Mouse (Mus musculus): Measurements from ENCODE around the gene Rimbp2.

Rimbp2 gene

DNA sequence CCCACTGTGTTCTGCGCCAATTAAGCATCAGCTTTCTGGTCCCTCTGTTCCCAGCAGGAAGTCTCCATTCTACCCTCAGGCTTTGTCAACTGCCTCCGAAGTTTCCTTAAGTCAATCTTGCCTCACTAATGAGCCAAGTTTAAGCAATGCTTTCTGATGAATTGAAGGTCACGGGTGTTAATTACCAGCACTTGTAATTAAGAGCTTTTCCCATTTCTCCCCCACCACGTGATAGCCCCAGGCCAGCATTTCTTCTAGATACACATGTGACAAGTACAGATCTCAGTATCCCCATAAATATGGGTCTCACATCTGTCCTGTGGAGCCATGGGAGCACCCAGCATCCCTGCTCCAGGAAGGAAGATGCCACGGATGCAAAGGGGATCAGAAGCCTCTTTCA, 20.5 kb downstream of the Rimbp2 start:
- no peak for DNase-seq (ENCODE audit: low spot score in 2 of 2)

DNA sequence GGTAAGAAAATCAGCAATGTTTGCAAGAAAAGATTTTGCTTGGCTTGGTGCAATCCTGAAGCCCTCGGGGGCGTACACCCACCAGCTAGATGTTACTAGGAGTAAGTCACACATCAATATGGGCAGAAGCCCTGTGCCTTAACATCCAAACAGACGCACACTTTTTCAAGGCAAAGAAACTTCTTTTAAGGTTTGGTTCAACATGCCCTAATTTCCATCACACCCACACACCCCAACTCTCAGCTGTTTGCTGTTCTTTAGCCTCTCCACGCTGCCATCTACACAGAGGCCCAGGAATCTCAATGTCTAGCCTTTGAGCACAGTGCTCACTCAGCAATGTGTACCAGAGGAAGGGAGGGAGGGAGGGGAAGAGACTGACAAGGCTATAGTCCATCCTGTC, 28.2 kb downstream of the Rimbp2 start:
- no peak for DNase-seq (ENCODE audit: low spot score in 2 of 2)

DNA sequence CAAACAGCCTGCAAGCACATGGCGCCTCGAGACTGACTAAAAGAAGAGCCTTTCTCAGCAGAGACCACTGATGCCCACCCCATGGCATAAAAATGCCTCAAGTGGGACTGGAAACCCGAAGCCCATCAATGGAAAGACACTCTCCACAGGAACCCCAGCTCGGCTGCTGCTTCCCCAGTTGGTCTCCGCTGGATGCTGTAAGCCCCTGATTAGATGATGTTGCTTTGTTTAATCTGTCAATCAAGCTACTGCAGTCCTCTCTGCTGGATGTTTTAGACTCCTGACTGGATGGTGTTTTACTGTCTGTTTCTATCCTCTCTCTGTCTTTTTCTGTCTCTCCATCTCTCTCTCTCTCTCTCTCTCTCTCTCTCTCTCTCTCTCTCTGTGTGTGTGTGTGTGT, 33.2 kb downstream of the Rimbp2 start:
- no peak for DNase-seq (ENCODE audit: low spot score in 2 of 2)

DNA sequence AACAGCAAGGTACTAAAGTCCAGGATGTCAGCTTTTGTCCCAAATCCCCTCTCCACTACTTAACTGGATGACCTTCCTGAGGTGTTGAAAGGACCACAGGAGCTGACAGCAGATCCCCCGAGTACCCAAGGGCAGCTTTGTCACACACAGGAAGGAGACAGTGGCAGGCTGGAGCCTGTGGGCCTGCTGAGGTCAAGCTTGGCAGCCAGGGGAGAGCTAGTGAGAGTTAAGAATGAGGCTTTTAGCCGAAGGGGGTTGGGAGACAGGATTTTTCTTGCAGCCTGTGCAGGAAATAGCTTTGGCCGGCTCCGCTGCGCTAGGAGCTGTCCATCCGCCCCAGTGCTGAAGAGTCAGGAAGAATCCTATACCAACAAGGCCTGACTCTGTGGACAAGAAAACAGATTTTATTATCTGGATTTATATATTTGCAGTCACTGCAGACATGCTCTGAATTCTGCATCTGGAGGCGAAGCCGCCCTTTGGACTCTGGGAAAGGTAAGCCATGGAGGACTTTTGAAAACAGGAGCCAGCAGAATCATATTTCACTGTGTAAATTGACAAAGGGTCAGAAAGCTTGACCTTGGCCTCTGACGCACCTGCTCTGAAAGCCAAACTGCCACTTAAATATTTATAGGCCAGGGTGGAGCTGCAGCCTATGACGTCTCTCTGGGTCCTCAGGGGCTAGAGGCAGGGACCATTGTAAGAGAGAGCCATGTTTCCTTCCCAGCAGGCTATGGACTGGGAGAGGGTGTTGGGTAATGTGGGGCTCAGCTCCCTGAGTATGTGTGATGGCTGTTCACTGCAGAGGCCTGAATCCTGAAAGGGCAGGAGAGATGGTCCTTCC, 35.9 kb downstream of the Rimbp2 start:
- no peak for DNase-seq (ENCODE audit: low spot score in 2 of 2)

DNA sequence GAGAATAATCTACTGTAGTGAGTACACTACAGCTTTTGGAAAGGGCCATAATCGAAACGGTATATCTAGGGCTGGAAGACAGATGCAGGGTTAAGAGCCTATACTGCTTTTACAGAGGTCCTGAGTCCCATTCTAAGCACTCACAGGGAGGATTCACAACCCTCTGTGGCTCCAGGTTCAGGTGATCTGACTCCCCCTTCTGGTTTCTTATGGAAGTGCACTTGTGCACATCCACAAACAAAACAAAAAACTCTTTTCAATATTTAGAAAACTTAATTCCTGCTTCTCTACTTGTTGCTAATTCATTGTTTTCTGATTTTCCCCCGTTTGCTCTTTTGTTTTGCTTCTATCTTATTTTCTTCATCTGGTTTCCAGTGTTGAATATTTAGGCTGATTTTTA, 39.5 kb downstream of the Rimbp2 start:
- no peak for DNase-seq (ENCODE audit: low spot score in 2 of 2)

DNA sequence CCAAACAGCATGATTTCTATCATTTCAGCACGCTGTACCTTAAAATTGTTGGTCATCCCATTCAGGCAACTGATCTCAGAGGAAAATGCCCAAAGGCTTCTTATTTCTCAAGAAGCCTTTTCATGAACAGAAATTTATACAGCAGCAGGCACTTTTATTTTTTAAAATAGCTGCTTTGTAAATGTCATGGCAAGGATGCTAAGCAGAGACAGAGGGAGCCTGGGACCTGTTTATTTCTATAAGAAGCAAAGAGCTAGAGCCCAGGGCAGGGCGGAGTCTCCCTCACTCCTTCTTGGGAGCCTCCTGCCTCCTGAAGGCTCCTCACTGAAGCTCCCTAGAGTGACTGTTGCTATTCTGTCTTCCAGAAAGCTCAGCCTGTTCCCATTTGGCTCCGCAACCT, 40.9 kb downstream of the Rimbp2 start:
- no peak for DNase-seq (ENCODE audit: low spot score in 2 of 2)

DNA sequence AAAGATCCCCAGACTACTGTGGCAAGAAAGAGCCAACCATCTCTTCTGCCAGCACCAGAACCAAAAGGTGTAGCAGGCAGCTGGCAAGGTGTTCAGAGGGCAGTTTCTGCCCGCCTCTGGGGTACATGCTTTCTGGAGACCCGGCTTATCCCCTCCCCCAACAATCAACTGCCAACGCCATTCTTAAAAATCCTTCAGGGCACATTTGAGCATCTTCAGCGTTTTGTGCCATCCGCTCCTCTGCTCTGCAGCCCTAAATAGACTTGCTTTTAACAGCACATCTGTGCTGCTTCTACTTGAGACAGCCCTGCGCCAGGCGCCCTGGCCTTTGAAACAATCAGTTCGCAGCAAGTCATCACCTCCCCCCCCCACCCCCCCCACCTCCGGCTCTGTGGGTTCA, 41.7 kb downstream of the Rimbp2 start:
- peak; percentile 48 to 57 for DNase-seq (ENCODE audit: low spot score in 2 of 2)

DNA sequence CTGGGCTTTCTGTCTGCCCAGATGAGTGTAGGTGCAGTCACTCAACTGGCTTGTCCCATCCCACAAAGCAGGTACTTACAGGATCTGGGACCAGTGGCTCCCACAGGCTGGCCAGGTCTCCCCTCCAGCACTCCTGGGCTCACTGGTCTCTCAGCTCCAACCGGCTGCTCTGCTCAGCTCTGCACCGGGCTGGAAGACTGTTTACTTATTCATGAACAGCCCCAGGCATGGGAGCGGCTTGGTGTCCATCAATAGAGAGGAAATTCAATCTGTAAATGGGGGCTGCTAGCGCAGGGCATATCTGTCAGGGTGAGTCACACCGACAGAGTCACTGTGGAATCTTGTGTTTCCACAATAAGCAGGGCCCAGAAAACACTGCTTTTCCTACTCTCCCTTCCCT, 49.2 kb downstream of the Rimbp2 start:
- DNase-seq (ENCODE audit: low spot score in 2 of 2), result no peak

DNA sequence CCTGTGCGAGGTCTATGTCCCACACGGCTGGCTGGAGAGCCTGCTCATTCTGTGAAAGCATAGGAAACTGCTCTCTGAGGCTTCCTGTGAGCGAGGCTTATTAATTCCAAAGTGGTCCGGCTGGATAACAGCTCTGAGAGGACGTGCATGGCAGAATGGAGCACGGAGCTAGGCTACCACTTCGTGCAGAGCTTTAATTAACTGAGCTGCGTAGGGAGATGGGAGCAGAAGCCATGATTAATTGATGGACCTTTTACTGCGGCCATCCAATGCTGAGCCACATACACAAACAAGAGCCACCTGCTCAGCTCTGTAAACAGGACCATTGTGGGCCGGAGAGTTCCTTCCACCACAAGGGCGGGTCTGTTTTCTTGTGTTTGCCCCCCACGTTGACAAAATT, 50.2 kb downstream of the Rimbp2 start:
- no peak for DNase-seq (ENCODE audit: low spot score in 2 of 2)

DNA sequence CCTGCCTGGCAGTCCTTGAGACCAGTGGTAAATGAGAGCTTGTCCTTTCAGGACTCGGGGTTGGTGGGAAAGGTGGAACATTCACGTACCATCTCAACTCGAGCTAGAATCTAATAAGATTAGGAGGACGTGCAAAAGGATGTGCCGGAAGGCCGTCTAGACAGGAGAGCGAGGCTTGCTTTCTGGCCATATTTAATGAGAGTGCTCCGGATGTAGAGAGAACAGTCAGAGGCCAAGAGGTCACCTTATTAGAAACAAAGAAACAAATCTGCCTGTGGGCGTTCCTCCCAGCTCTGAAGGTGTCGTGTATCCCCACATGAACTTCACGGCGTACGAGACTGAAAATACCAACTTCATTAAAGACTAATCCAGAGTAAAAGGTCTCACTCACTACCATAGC, 53.3 kb downstream of the Rimbp2 start:
- no peak for DNase-seq (ENCODE audit: low spot score in 2 of 2)

DNA sequence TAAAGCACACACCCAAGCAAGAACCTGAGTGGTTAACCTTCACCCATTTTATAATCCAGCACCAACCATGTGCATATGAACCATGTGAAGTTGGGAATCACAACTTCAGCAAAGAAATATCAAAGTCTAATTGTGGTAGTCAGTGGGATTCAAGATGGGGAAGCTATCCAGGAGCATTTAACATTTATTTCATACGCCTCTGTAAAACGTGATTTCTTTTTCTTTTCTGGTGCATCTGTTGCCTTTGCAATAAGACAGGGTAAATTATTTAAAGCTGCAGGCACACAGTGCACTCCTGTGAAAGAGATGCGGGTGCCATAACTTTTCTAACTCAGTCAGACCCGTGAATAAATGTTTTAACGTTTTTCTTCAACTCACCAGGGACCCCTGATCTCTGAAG, 58.4 kb downstream of the Rimbp2 start:
- DNase-seq (ENCODE audit: low spot score in 2 of 2), result no peak

DNA sequence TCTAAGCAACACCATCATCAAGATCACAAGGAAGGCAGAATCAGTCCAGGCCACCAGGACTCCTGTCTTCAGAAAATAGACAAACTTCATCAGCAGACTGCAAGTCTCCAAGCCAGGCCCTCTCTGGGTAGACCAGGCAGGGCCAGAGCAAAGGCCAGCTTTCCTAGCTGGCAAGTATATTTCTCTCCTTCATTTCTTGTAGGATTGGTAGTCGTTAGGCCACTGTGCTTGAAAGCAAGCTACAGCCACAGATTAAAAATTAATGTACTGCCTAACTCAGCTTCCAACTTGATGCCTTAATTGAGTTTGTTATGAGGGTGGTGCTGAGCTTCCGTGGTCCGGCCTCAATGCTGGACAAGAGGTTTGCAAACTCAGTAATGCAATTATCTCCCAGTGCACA, 65.7 kb downstream of the Rimbp2 start:
- no peak for DNase-seq (ENCODE audit: low spot score in 2 of 2)

DNA sequence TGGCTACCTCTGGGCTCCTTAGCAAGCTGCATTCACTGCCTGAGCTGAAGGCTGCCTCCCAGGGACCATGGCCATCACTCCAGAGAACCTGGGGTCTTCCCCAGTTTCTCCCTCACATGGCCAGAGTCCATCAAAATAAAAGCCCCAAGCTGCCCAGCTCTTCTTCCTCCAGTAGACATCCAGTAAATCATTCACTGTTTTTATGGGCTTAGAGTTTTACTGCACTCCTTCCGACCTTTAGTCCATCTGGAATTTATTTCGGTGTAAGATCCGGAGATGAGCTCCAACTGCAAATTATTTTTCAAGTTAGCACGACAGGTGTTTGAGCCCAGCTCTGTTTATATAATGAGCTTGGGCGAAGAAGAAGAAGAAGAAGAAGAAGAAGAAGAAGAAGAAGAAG, 69.0 kb downstream of the Rimbp2 start:
- no peak for DNase-seq (ENCODE audit: low spot score in 2 of 2)

DNA sequence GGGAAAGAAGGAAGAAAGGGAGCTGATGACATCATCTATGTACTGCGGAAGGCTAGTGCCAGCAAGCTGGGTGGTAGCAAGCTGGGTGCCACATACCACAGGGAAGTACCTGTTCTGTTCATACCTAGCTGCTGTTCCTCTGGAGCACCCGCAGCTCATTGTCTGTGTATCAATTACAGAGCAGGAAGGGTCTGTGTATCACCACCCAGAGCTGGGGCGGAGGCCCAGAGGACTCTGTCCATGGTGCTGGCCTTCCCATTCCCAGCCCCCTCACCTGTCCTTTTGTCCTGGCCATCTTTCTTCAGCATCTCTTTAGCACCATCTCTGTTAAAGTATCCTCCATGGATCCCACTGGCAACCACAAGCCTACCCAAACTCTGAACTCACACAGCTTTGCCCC, 74.2 kb downstream of the Rimbp2 start:
- no peak for DNase-seq (ENCODE audit: low spot score in 2 of 2)

DNA sequence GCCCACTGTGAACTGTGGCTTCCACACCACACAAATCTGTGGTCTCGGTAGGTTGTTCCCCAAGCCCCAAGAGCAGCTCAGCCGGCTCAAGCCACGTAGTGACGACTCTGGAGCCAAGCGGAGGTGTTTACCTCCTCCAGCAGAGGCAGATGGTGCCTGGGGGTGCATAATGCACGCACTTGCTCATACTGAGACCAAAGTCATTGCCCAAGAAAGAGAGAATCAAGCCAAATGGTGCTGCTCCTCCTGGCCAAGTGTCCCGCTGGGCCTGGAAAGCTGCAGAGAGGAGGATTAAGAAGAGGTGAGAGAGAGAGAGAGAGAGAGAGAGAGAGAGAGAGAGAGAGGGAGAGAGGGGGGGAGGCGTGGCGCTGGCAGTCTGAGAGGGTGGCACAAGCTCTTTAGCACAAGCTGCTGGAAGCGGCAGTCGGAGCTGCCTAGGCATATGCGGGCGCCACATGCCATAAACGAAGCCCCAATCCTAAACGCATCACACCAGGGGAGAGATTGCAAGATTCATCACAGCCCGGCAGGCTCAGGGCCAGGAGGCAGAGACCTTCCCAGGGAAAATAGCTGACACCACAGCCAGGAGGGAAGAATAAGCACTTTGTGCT, 75.8 kb downstream of the Rimbp2 start:
- peak; percentile 73 to 83 for DNase-seq (ENCODE audit: low spot score in 2 of 2)

DNA sequence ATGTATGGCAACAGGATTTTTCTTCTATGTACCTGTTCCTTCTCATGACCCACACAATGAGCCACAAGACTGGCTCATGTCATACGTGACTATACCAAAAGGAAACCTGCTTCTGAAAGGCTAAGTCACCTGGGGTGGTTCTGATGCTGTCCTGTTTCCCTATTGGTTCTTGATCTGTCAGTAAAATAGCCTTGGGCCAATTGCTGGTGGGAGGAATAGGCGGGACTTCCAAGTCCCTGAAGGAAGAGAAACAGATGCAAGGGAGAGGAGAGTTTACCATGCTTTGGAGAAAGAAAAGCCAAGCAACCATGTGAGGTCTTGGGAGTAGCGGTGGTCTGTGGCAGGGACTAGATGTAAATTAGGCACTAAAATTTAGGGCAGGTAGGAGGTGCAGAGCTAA, 81.6 kb downstream of the Rimbp2 start:
- DNase-seq (ENCODE audit: low spot score in 2 of 2), result no peak

DNA sequence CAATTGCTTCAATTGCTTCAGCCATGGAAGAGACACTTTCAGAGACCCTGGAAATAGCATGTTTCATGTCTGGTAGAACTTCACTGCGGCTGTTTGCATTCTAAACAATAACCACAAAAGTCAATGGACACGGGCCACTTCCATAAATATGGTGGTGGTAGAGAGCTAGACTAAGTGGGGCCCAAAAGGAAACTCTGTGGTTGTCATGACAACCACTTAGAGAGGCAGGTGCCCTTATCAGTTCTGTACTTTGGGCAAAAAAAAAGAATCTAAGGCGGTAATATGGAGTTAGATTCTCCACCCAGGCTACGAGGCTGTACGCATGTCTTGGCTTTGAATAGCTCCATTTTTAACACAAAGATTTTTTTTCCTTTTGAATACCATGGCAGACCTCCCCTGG, 86.5 kb downstream of the Rimbp2 start:
- DNase-seq (ENCODE audit: low spot score in 2 of 2), result no peak

DNA sequence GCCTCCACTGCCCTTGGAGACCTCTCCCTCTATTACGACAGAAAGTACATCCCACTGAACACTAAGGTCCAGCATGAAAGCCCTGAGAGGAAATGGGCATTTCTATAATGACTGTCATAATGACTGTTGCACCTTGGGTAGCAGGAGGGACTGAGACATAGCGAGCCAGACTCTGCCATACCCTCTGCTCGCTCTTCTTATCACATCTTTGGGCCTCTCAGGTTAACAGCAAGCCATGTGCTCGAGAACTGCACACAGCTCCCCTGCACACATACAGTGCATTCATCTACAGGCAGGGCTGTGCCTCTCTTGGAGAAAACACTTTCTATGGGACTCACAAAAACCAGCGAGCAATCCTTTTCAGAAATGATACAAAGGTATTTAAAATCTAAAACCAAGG, 87.0 kb downstream of the Rimbp2 start:
- DNase-seq (ENCODE audit: low spot score in 2 of 2), result no peak

DNA sequence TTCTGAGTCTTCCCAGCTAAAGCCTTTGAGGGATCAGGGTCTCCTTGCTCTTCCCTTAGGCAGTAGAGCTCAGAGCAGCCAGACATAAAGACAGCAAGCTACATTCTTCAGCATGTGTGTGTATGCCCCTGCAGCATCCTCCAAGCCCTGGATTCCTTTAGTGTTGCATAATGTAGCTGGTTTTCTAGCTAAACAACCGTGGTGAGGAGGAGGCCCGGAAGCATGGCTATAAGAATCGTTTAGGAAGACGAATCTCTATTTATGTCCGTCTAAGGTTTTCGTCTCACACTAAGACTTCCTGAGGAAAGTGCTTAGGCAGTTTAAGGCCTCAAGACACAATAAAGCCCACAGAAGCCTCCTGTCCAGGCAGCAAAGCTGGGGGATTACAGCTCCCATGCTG, 89.8 kb downstream of the Rimbp2 start:
- no peak for DNase-seq (ENCODE audit: low spot score in 2 of 2)

DNA sequence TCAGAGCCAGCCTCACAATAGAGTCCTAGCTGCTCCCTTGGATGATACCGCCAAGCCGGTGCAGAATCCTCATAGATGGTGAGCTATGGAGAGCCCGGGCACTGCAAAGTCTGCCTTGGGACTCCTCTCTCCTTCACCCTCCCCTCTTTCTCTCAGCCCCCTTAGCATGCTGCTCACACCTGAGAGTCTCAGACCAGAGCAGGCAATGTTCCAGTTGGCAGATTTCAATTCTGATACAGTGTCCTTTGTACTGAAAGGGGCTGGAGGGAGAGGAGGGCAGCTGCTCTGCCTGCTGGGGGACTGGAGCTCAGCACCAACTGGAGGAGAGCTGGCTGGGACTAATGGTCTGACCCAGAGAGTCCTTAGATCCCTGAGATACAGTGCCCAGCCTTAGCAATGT, 92.4 kb downstream of the Rimbp2 start:
- DNase-seq (ENCODE audit: low spot score in 2 of 2), result no peak

DNA sequence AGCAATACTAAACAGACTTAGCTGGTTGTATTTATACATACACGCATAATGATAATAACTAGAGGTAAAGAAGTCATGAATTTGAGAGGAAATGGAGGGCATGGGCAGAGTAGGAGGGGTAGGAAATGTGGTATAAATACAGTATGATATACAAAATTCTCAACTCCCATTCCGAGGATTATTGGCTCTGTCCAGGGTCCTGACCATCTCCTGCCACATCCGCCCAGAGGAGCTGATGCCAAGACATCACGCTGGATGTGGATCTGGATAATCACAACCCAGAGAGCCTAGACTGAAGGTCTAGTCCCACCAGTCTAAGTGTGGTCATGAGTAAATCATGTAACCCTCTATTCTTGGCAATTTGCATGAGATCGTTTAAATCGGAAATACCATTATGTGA, 100.5 kb downstream of the Rimbp2 start:
- no peak for DNase-seq (ENCODE audit: low spot score in 2 of 2)

DNA sequence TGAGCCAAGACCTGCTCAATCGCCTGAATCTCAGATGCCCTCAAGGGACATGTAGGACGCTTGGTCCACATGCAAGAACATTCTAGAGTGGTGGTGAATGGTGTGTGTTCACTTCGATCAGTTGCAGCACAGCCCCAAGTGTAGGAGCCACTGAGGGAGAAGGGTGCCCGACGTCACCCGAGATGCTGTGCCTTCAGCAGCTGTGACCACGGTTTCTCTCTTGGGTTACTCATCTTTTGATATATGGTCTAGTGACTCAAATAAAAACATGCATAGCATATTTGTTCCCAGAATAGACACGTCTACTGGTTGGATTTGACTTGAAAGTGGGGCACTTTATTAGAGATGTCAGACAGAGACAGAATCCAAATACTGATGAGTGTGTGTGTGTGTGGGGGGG, 105.5 kb downstream of the Rimbp2 start:
- DNase-seq (ENCODE audit: low spot score in 2 of 2), result no peak

DNA sequence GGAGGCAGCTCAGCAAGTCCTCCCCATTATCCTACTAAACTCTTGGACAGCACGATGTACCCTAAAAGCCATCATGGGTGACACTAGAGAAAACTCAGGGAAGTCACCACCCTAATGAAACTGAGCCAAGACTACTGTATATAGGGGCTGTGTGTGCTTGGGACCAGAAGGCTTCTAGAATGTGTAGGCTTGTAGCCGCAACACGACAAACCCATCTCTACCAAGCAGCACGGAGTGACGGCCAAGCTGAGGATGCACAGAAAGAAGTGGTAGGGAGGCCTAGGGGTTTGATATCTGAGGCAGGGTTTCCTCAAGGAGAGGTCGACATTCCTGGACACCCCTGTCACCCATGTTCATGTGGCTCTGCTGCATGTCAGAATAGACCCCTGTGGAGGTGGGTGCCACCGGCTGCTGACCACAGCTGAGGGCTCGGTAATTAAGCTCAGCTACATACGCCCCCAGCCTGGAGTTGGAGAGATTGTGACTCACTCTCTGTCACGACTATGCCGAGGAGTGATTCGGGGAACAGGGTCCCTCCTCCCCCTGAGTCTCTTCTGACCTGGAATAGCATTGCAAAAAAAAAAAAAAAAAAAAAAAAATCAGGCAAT, 106.7 kb downstream of the Rimbp2 start:
- peak; percentile 62 to 78 for DNase-seq (ENCODE audit: low spot score in 2 of 2)

Data from right cerebral cortex, postnatal 10 days (tissue).